Mouse (Mus musculus) hindbrain, embryonic 14.5 days (tissue): ENCODE results near the gene Helq. TPM values are rescaled to one million over a fixed set of nuclear protein-coding genes. Genes with fewer than 3 reads are reported as not detected.

Experiments
- ATAC-seq: fragments of 200-750 bp; cut with Nextera tagmentation; 2 replicates; pipeline ENCODE4 v1.8.0; 2017; ENCODE audit warnings: moderate number of reproducible peaks, mild to moderate bottlenecking, moderate TSS enrichment, moderate library complexity; ENCODE audit not compliant: low FRiP score
- DNase-seq: peaks from one replicate; pipeline ENCODE4 v3.0.0-alpha.2; 2015; ENCODE audit warnings: low spot score
- H3K27ac ChIP-seq: fragments of 300-500 bp; sonication (generic); 2 replicates; pipeline ENCODE4 v1.5.1; 2014; ENCODE audit warnings: mild to moderate bottlenecking, moderate library complexity
- H3K27me3 ChIP-seq: fragments of 300-500 bp; sonication (generic); 2 replicates; pipeline ENCODE4 v1.6.1; 2014; ENCODE audit warnings: mild to moderate bottlenecking, low read length, mixed read lengths; ENCODE audit not compliant: control insufficient read depth, insufficient read depth
- H3K36me3 ChIP-seq: fragments of 300-500 bp; sonication (generic); replicated peaks from 2 replicates; pipeline ENCODE4 v1.6.1; 2014; ENCODE audit not compliant: control insufficient read depth, insufficient read depth
- H3K4me1 ChIP-seq: fragments of 300-500 bp; sonication (generic); replicated peaks from 2 replicates; pipeline ENCODE4 v1.6.1; 2014; ENCODE audit warnings: antibody characterized with exemption, low read length, mixed read lengths; ENCODE audit not compliant: control insufficient read depth, insufficient read depth
- H3K4me2 ChIP-seq: fragments of 300-500 bp; sonication (generic); replicated peaks from 2 replicates; pipeline ENCODE4 v1.6.1; 2014; ENCODE audit warnings: mild to moderate bottlenecking, moderate library complexity
- H3K4me3 ChIP-seq: fragments of 300-500 bp; sonication (generic); replicated peaks from 2 replicates; pipeline ENCODE4 v1.5.1; 2014; ENCODE audit warnings: mild to moderate bottlenecking, low read length
- H3K9ac ChIP-seq: fragments of 300-500 bp; sonication (generic); 2 replicates; pipeline ENCODE4 v1.6.1; 2014
- H3K9me3 ChIP-seq: fragments of 300-500 bp; sonication (generic); 2 replicates; pipeline ENCODE4 v1.6.1; 2016; ENCODE audit warnings: low read length; ENCODE audit not compliant: control insufficient read depth
- WGBS: fragments of 180-500 bp; shearing (Covaris S2); extraction: QIAGEN DNeasy Blood & Tissue Kit; methylation state at CpG from one replicate; pipeline ENCODE4 v1.1.7; 2014; 5-methylcytosine and 5-hydroxymethylcytosine counted together
- polyA plus RNA-seq: library from polyadenylated mRNA; unstranded; fragments of >200 nt; fragmentation: Nextera tagmentation; extraction: Ambion mirVana; gene quantifications from 2 replicates; pipeline ENCODE4 v1.2.1, GENCODE M21; 2014

Helq gene
- polyA plus RNA-seq, 1 experiment from 2014 or later: 23.8 TPM

GRCm38 (mm10) chr5:100832680-100833079, 34.3 kb upstream of the Helq start:
- H3K9ac ChIP-seq: no peak overlapping the region
- no peak overlapping the region for H3K27ac ChIP-seq
- no peak for DNase-seq
- H3K27me3 ChIP-seq: no peaks in the 10 kb centered on the region
- no peak for ATAC-seq
- no peak overlapping the region for H3K4me3 ChIP-seq
- no peaks in the 10 kb centered on the region for H3K36me3 ChIP-seq
- H3K4me2 ChIP-seq: no peak overlapping the region
- WGBS: 92% methylated on average over 3 of the region's 3 CpGs
- no peaks in the 10 kb centered on the region for H3K4me1 ChIP-seq
- H3K9me3 ChIP-seq: no peaks in the 10 kb centered on the region

DNA sequence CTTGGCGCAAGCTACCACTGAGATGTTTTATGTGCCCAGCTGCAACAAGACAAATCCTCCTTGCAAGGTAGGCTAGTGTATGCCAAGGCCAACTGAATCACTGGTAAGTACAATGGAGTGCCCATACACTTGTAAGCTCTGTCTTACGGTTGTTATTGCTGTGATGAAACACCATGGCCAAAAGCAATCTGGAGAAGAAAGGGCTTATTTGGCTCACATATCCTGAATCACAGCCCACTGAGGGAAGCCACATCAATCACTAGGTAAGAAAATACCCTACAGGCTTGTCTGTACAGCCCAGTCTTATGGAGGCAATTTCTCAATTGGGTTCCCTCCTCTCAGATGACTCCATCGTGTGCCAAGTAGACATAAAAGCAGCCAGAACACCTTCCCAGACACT, 30.3 kb upstream of the Helq start:
- 84% methylated on average over 3 of the region's 3 CpGs for WGBS
- Histone ChIP-seq H3K9me3 (no peaks in the 10 kb centered on the region), H3K4me3 (no peak overlapping the region), H3K4me2 (no peak overlapping the region), H3K9ac (no peak overlapping the region), H3K27ac (no peak overlapping the region), H3K36me3 (no peaks in the 10 kb centered on the region), H3K27me3 (no peaks in the 10 kb centered on the region), H3K4me1 (no peaks in the 10 kb centered on the region)
- DNase-seq (no peak), ATAC-seq (no peak)

DNA sequence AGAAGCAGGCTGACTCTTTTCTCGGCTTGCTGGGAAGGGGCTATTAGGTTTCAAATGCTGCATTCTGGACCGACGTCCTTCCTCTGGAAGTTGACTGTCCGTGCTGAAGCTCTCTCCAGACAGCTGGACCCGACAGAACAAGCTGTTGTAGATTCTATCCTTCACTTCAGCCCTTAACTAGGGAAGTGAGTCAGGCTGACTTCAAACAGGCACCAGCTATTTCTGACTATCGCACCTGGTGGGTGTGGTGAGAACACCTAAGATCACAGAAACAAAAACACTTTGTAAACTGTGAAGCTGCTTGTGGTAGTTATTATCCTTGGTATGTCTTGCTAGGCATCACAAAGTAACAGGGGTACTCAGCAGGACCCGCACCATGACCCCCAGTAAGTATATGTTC, 28.1 kb upstream of the Helq start:
- Histone ChIP-seq H3K36me3 (no peaks in the 10 kb centered on the region), H3K4me1 (no peaks in the 10 kb centered on the region), H3K9me3 (no peaks in the 10 kb centered on the region), H3K4me3 (no peak overlapping the region), H3K4me2 (no peak overlapping the region), H3K27ac (no peak overlapping the region), H3K9ac (no peak overlapping the region), H3K27me3 (no peaks in the 10 kb centered on the region)
- DNase-seq (no peak), ATAC-seq (no peak)
- 82% methylated on average over 7 of the region's 7 CpGs for WGBS

DNA sequence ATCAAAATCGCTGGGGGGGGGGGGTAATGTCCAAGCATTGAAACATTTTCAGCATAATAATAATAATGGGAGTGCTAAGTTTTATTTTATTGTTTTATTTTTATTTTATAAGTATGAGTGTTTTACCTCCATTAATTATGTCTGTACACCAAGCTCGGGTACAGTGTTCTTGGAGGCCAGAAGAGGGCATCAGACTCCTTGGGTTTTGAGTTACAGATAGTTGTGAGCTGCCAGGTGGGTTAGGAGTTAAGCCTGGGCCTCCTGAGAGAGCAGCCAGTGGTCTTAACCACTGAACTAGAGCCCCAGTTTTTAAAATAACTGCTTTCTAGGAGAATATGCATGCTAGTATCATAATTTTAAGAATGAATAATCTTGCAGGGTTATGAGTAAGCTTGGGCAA, 27.6 kb upstream of the Helq start:
- H3K4me3 ChIP-seq: no peak overlapping the region
- H3K27ac ChIP-seq: no peak overlapping the region
- H3K9me3 ChIP-seq: no peaks in the 10 kb centered on the region
- WGBS: 22% methylated on average over 2 of the region's 2 CpGs
- no peak for ATAC-seq
- no peaks in the 10 kb centered on the region for H3K36me3 ChIP-seq
- 0 out of 2 replicates have a peak, but pooled peaks cover 4% of the 10 kb centered on the region for H3K4me1 ChIP-seq
- no peak overlapping the region for H3K4me2 ChIP-seq
- no peak overlapping the region for H3K9ac ChIP-seq
- DNase-seq: no peak
- H3K27me3 ChIP-seq: no peaks in the 10 kb centered on the region

DNA sequence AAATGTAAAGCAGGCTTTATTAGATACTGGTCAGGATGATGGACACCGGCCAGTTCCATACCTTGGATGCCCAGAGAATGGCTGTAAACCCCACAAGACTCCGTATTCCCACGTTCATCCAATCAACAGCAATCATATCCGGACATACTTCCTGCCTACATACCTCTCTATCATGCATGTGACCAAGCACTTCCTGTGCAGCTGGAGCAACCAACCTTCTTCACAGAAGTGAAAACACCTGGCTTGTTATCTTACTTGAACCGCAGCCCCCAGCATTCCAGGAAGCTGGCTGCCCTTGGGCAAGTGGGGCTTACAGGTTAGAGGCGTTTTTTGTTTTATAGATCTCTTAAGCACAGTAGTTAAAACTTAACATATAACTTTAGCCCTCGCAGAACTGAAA, 24.4 kb upstream of the Helq start:
- ATAC-seq: no peak
- Histone ChIP-seq H3K9ac (no peak overlapping the region), H3K9me3 (no peaks in the 10 kb centered on the region), H3K4me1 (0 out of 2 replicates have a peak, but pooled peaks cover 12% of the 10 kb centered on the region), H3K27me3 (no peaks in the 10 kb centered on the region), H3K27ac (no peak overlapping the region), H3K4me3 (no peak overlapping the region), H3K4me2 (no peak overlapping the region), H3K36me3 (no peaks in the 10 kb centered on the region)
- DNase-seq: no peak
- 91% methylated on average over 7 of the region's 7 CpGs for WGBS

DNA sequence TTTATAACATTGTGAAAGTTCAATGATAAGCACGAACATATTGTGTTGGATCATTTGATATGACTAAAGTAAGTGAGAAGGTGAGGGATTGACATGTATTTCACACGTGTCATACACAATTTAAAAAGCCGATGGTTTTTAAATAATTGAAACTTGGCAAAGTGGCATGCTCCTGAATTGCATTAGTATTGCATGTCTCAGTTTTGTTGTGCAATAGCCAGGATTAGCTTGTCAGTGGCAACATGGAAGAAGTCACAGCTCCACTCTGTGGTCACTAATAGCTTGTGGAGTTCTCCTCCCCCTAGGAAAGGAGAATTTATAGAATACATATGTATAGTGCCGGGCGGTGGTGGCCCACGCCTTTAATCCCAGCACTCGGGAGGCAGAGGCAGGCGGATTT, 23.0 kb upstream of the Helq start:
- ATAC-seq (no peak), DNase-seq (no peak)
- H3K4me3 ChIP-seq: peak overlapping the region; percentile 77
- H3K9ac ChIP-seq: no peak overlapping the region
- H3K4me1 ChIP-seq: 0 out of 2 replicates have a peak, but pooled peaks cover 12% of the 10 kb centered on the region
- H3K27ac ChIP-seq: no peak overlapping the region
- 83% methylated on average over 8 of the region's 8 CpGs for WGBS
- H3K4me2 ChIP-seq: peak overlapping the region; percentile 85
- H3K27me3 ChIP-seq: no peaks in the 10 kb centered on the region
- peaks cover 4% of the 10 kb centered on the region; the same call in 1 of the 2 replicates for H3K36me3 ChIP-seq
- no peaks in the 10 kb centered on the region for H3K9me3 ChIP-seq

DNA sequence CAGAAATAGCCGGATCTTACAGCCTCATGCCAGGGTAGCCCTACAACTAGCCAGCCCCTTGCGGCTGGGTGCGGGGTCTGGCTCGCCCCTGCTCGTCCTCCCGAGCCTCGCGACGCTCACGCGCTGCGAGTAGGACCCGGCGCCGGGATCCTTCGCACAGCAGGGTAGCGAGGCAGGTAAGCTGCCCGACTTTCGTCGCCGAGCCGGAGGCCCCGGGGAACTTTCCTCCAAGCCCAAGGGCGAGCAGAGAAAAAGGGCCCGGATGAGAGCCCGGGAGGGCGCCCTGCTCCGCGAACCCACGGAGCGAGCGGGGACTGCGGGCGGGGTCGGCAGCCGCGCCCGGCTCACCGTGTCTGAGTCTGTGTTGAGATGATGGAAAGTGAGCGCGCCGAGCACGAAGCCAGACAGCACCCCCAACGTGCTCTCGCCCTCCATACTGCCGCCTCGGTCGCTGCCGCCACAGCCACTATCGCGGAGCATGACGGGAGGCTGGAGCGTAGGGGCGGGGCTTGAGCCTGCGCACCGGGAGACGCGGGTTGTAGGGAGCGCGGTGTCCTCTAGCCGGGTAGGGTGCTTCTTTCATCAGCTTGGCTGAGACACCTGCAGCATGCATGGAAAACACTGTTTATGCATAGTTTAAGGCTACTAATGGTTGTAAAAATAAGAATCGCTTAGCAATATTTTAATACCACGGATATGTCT, 22.2 kb upstream of the Helq start, which contains the start of gene Abraxas1:
Gene Abraxas1, minus strand, starts transcription at position 483 of the 702 bp plus-strand sequence.
- Histone ChIP-seq H3K27ac (peak within 1 kb of the TSS; percentile 78), H3K9me3 (no peaks in the 10 kb centered on the region), H3K36me3 (peaks cover 6% of the 10 kb centered on the region; the same call in 1 of the 2 replicates), H3K27me3 (no peaks in the 10 kb centered on the region), H3K4me3 (peak within 1 kb of the TSS; percentile 77), H3K9ac (peak within 1 kb of the TSS; percentile 86), H3K4me2 (peak within 1 kb of the TSS; percentile 85), H3K4me1 (0 out of 2 replicates have a peak, but pooled peaks cover 12% of the 10 kb centered on the region)
- WGBS: under 1% methylated on average over 63 of the region's 63 CpGs
- peak; percentile 97 for ATAC-seq
- peak; percentile 86 for DNase-seq

DNA sequence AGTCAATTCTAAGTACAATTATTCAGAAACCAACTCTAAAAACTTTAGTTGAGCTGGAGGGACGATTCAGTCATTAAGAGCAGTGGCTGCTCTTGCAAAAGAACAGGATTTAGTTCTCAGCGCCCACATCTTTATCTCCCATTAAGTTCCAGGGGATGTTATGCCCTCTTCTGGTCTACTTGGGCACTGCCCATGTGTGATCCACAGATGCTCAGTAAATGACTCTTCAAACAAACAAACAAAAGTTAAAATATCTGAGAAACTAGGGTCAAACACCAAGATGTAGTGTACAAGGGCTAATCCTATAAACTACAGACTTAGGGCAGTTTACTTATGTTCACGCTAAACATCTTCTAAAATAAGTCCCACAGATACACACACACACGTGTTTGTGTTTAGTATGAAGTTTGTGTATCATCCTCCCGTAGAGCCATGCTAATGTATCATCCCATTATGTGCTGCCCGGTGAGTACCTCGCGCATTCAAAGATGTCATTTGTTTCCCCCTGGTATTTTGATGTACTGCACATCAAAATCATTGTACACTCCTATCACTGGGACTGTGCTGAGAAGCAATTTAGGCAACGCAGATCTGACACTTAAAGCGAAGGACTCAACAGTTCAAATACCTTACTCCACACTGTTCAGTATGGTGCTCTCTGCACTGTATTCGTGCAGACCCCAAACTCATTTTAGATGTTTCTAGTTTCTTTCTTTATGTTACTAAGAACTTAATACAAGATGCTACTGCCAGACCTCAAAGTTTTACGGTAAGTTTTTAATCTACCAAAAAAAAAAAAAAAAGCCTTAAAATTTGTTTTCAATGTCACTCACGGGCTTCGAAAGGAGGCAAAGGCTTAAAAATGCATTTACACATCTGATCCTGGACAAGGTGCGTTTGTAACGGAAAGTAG, 21.4 kb upstream of the Helq start:
- peaks cover 9% of the 10 kb centered on the region for H3K36me3 ChIP-seq
- H3K4me2 ChIP-seq: peak overlapping the region; percentile 85
- 25% methylated on average over 16 of the region's 16 CpGs for WGBS
- H3K9ac ChIP-seq: peak overlapping the region; percentile 86
- peak overlapping the region; percentile 78; the same call in 1 of the 2 replicates for H3K27ac ChIP-seq
- ATAC-seq (0 out of 2 replicates have a peak, but pooled peaks have one; percentile 2), DNase-seq (no peak)
- H3K4me1 ChIP-seq: 0 out of 2 replicates have a peak, but pooled peaks cover 12% of the 10 kb centered on the region
- H3K9me3 ChIP-seq: no peaks in the 10 kb centered on the region
- H3K27me3 ChIP-seq: no peaks in the 10 kb centered on the region
- peak overlapping the region; percentile 77 for H3K4me3 ChIP-seq

GRCm38 (mm10) chr5:100818341-100818740, 19.9 kb upstream of the Helq start:
- peaks cover 14% of the 10 kb centered on the region for H3K36me3 ChIP-seq

More at GRCm38 (mm10) chr5:100818341-100818740, 19.9 kb upstream of the Helq start:
- no peak overlapping the region for H3K27ac ChIP-seq
- no peak overlapping the region for H3K4me2 ChIP-seq
- H3K9ac ChIP-seq: no peak overlapping the region
- WGBS: 93% methylated on average over 4 of the region's 4 CpGs
- H3K27me3 ChIP-seq: no peaks in the 10 kb centered on the region
- no peak for ATAC-seq
- H3K4me1 ChIP-seq: 0 out of 2 replicates have a peak, but pooled peaks cover 12% of the 10 kb centered on the region
- no peak for DNase-seq
- H3K9me3 ChIP-seq: no peaks in the 10 kb centered on the region
- H3K4me3 ChIP-seq: no peak overlapping the region
